Mouse (Mus musculus): Measurements from ENCODE around the gene Mta3. TPM values are rescaled to one million over a fixed set of nuclear protein-coding genes. Genes with fewer than 3 reads are reported as not detected.

Mta3 gene
- polyA plus RNA-seq, 1 experiment from 2014 or later: 29.4 TPM

DNA sequence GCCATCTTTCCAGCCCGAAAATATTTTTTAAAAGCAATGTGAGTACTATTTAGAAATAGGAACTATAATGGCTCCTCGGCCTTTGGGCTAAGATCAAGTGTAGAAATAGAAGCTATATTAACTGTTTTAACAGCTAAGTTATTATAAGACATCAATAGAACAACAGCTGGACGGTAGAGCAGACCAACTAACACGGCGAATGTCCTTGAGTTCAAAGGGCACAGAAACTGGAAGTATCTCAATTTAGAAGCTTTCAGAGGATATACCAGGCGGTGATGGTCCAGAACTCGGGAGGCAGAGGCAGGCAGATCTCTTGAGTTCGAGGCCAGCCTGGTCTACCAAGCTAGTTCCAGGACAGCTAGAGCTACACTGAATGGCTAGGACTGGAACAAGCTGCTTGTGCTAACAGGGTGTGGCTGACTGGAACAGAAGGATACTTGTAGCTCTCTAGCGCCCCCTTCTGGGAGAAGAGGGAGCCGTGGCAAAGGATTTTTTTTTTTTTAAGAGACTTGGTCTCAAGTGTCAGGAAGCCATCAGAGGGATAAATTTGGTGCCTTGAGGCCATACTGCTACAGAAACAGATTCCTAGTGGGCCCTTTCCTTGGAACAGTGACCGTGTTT is 101.9 kb downstream of the Mta3 start:
- ATAC-seq: no peak
- WGBS: 76% methylated on average over 11 of the region's 11 CpGs
- Histone ChIP-seq H3K27me3 (replicated peaks; ENCODE audit: control insufficient read depth, insufficient read depth, low read length) (no peaks in the 10 kb centered on the region), H3K4me3 (ENCODE audit: low read length) (no peak overlapping the region), H3K36me3 (ENCODE audit: control insufficient read depth, insufficient read depth, low read length) (peaks cover 13% of the 10 kb centered on the region; the same call in 1 of the 2 replicates), H3K4me1 (ENCODE audit: control insufficient read depth, insufficient read depth, low read depth, low read length) (no peaks in the 10 kb centered on the region), H3K9ac (ENCODE audit: low read depth, low read length) (no peak overlapping the region), H3K27ac (ENCODE audit: low read depth, low read length) (no peak overlapping the region), H3K9me3 (ENCODE audit: control insufficient read depth, low read length) (no peaks in the 10 kb centered on the region), H3K4me2 (ENCODE audit: low read length) (no peak overlapping the region)

DNA sequence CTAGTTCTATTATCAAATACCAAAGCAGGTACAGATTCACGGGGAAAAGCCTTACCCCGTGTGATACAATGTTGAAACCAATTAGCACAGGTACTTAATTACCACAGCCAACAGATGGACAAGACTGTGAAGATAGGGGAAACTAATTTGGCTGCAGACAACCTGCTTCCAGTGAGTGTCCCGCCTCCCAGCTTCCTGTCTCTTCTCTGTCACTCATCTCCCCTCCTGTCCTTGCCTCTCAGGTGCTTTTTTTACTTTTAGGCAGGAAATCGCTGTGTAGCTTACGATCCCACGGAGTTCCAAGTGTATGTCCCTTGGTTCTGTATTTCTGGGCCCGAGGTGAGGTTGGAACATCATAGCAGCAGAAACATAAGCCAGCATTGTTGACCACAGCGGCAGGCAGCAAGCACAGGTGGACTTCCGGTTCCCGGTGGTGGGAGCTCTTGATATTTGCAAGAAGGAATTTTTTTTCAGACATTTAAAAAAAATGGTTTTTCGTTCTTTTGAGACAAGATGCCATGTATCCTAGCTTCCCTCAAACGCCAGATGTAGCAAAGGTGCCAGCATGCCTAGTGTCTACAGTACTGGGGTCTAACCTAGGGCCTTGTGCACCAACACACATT is 102.6 kb downstream of the Mta3 start:
- no peak for ATAC-seq
- H3K4me1 ChIP-seq (ENCODE audit: control insufficient read depth, insufficient read depth, low read depth, low read length): no peaks in the 10 kb centered on the region
- no peak overlapping the region for H3K4me3 ChIP-seq (ENCODE audit: low read length)
- no peaks in the 10 kb centered on the region for H3K27me3 ChIP-seq (replicated peaks; ENCODE audit: control insufficient read depth, insufficient read depth, low read length)
- H3K9me3 ChIP-seq (ENCODE audit: control insufficient read depth, low read length): no peaks in the 10 kb centered on the region
- H3K27ac ChIP-seq (ENCODE audit: low read depth, low read length): no peak overlapping the region
- no peak overlapping the region for H3K4me2 ChIP-seq (ENCODE audit: low read length)
- peaks cover 13% of the 10 kb centered on the region; the same call in 1 of the 2 replicates for H3K36me3 ChIP-seq (ENCODE audit: control insufficient read depth, insufficient read depth, low read length)
- no peak overlapping the region for H3K9ac ChIP-seq (ENCODE audit: low read depth, low read length)
- 91% methylated on average over 12 of the region's 12 CpGs for WGBS

DNA sequence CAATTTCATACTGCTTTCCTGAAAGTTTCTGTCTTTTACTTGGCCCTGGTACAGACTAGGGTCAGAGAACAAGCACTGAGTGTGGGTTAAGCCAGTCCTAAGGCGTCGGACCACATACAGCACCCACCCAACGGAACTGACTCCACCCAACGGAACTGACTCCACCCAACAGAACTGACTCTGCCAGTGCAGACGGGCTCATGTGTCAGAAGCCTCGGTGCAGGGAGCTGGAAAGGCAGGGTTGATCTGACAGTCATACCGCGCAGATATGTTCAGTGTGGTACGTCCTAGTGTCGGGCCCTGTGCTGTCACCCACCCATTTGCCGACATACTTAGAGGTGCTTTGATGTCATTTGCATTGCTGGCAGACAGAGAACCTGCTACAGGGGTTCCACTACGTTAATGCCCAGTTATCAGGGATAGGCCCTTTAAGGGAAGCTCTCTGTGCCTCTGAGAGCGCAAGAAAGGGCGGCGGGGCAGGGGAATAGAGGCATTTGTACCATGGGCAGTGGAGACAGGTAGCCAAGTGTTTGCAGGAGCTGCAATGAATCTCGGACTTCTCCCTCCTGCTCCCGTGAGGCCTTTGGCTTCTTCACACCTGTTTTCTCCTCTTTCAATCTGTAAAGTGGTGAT is 103.3 kb downstream of the Mta3 start:
- 92% methylated on average over 17 of the region's 17 CpGs for WGBS
- no peaks in the 10 kb centered on the region for H3K9me3 ChIP-seq (ENCODE audit: control insufficient read depth, low read length)
- H3K4me3 ChIP-seq (ENCODE audit: low read length): no peak overlapping the region
- no peak overlapping the region for H3K4me2 ChIP-seq (ENCODE audit: low read length)
- peaks cover 9% of the 10 kb centered on the region; the same call in 1 of the 2 replicates for H3K36me3 ChIP-seq (ENCODE audit: control insufficient read depth, insufficient read depth, low read length)
- H3K9ac ChIP-seq (ENCODE audit: low read depth, low read length): no peak overlapping the region
- no peak for ATAC-seq
- no peaks in the 10 kb centered on the region for H3K27me3 ChIP-seq (replicated peaks; ENCODE audit: control insufficient read depth, insufficient read depth, low read length)
- no peak overlapping the region for H3K27ac ChIP-seq (ENCODE audit: low read depth, low read length)
- H3K4me1 ChIP-seq (ENCODE audit: control insufficient read depth, insufficient read depth, low read depth, low read length): no peaks in the 10 kb centered on the region

DNA sequence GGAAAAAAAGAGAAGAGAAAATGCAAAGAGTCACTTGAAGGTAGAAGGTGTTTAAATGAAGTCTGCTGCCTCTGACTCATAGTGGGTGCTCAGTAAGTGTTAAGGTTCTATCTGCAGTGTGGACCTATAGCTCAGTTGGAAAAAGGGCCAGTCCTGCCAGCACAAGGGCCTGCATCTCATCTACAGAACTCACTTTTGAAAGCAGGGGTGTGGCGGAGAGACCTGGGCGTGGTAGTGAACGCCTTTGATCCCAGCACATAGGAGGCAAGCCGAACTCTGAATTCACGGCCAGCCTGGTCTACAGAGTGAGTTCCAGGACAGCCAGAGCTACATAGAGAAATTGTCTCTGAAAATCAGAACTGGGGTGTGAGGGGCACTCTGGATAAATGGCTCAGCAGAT is 104.3 kb downstream of the Mta3 start:
- Histone ChIP-seq H3K9ac (ENCODE audit: low read depth, low read length) (no peak overlapping the region), H3K4me1 (ENCODE audit: control insufficient read depth, insufficient read depth, low read depth, low read length) (no peaks in the 10 kb centered on the region), H3K27ac (ENCODE audit: low read depth, low read length) (no peak overlapping the region), H3K4me3 (ENCODE audit: low read length) (no peak overlapping the region), H3K4me2 (ENCODE audit: low read length) (no peak overlapping the region), H3K36me3 (ENCODE audit: control insufficient read depth, insufficient read depth, low read length) (peaks cover 7% of the 10 kb centered on the region; the same call in 1 of the 2 replicates), H3K27me3 (replicated peaks; ENCODE audit: control insufficient read depth, insufficient read depth, low read length) (no peaks in the 10 kb centered on the region), H3K9me3 (ENCODE audit: control insufficient read depth, low read length) (no peaks in the 10 kb centered on the region)
- 93% methylated on average over 5 of the region's 5 CpGs for WGBS
- no peak for ATAC-seq

DNA sequence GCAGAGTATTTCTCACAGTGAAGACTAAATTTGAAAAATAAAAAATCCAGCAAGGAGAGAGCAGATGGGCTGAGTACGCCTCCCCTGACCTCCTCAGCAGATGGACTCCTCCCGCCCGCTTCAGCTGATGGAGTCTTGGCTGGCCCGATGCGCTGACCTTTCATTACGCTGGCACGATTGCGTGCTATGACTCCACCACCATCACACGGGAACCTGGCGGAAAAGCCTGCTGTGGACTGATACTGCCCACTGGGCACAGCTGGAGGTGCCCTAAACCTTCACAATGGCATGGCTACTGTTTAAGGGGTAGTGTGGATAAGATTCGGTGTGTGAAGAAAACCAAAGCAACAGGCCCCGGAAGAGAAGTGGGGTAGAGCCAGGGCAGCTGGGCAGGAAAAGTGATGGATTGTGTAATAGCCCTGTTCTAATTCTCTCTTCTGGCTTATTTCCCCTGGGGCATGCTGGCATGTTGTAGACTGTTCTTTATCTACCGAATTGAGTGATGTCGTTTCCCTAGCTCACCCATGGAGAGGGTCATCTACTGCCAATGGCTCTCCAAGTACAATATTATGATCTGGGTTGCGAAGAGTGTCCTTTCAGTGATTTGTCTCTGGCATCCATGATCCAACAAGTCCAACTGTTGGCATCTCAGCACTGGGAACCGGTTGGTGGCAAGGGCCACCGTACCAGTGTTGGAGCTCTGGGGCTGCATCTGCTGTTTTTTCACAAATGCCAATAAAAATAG is 106.4 kb downstream of the Mta3 start:
- H3K9ac ChIP-seq (ENCODE audit: low read depth, low read length): no peak overlapping the region
- WGBS: 76% methylated on average over 17 of the region's 17 CpGs
- no peaks in the 10 kb centered on the region for H3K27me3 ChIP-seq (replicated peaks; ENCODE audit: control insufficient read depth, insufficient read depth, low read length)
- H3K4me2 ChIP-seq (ENCODE audit: low read length): no peak overlapping the region
- peaks cover 3% of the 10 kb centered on the region; the same call in 1 of the 2 replicates for H3K36me3 ChIP-seq (ENCODE audit: control insufficient read depth, insufficient read depth, low read length)
- ATAC-seq: peak; percentile 74
- H3K9me3 ChIP-seq (ENCODE audit: control insufficient read depth, low read length): no peaks in the 10 kb centered on the region
- H3K4me3 ChIP-seq (ENCODE audit: low read length): no peak overlapping the region
- H3K4me1 ChIP-seq (ENCODE audit: control insufficient read depth, insufficient read depth, low read depth, low read length): no peaks in the 10 kb centered on the region
- no peak overlapping the region for H3K27ac ChIP-seq (ENCODE audit: low read depth, low read length)

DNA sequence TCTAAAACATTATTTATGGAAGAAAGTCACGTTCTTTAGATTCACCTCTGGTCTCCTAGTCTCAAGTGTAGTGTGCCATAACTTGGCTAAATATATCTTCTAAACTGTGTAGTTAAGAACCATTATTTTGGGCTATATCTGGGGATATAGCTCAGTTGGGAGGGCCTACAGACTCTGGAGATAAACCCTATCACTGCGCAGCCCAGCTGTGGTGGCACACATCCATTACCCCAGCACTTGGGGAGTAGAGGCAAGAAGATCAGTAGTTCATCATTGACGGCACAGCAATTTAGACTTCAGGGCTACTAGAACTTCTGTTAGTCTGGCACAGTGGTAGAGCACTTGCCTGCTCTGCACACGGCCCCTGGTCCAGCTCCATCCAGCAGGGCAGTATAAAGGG is 107.1 kb downstream of the Mta3 start:
- no peaks in the 10 kb centered on the region for H3K27me3 ChIP-seq (replicated peaks; ENCODE audit: control insufficient read depth, insufficient read depth, low read length)
- peaks cover 3% of the 10 kb centered on the region; the same call in 1 of the 2 replicates for H3K36me3 ChIP-seq (ENCODE audit: control insufficient read depth, insufficient read depth, low read length)
- H3K4me2 ChIP-seq (ENCODE audit: low read length): no peak overlapping the region
- no peak overlapping the region for H3K9ac ChIP-seq (ENCODE audit: low read depth, low read length)
- WGBS: 83% methylated on average over 4 of the region's 4 CpGs
- no peak for ATAC-seq
- no peaks in the 10 kb centered on the region for H3K4me1 ChIP-seq (ENCODE audit: control insufficient read depth, insufficient read depth, low read depth, low read length)
- no peaks in the 10 kb centered on the region for H3K9me3 ChIP-seq (ENCODE audit: control insufficient read depth, low read length)
- H3K4me3 ChIP-seq (ENCODE audit: low read length): no peak overlapping the region
- H3K27ac ChIP-seq (ENCODE audit: low read depth, low read length): no peak overlapping the region

DNA sequence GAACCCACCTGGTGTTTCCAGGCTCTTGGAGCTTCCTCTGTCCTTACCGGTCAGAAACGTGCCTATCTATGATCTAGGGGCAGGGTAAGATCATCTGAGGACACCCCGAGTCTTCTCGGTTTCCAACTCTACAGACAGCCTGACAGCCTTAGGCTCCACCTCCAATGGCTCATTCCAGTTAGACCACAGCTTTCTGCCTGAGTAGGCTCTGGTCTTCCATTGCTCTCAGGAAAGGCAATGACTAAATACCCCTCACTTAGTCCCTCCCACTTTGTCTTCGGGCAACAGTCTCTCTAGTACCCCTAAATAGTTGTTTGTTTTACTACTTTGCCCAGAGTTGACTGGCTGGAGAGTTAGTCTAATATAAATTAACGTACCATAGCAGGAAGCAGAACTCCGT is 111.0 kb downstream of the Mta3 start:
- H3K27me3 ChIP-seq (replicated peaks; ENCODE audit: control insufficient read depth, insufficient read depth, low read length): no peaks in the 10 kb centered on the region
- WGBS: 89% methylated on average over 7 of the region's 7 CpGs
- peaks cover 9% of the 10 kb centered on the region; the same call in 1 of the 2 replicates for H3K4me1 ChIP-seq (ENCODE audit: control insufficient read depth, insufficient read depth, low read depth, low read length)
- no peak overlapping the region for H3K4me2 ChIP-seq (ENCODE audit: low read length)
- H3K4me3 ChIP-seq (ENCODE audit: low read length): no peak overlapping the region
- H3K9ac ChIP-seq (ENCODE audit: low read depth, low read length): no peak overlapping the region
- H3K36me3 ChIP-seq (ENCODE audit: control insufficient read depth, insufficient read depth, low read length): peaks cover 3% of the 10 kb centered on the region; the same call in 1 of the 2 replicates
- ATAC-seq: no peak
- no peaks in the 10 kb centered on the region for H3K9me3 ChIP-seq (ENCODE audit: control insufficient read depth, low read length)
- no peak overlapping the region for H3K27ac ChIP-seq (ENCODE audit: low read depth, low read length)

DNA sequence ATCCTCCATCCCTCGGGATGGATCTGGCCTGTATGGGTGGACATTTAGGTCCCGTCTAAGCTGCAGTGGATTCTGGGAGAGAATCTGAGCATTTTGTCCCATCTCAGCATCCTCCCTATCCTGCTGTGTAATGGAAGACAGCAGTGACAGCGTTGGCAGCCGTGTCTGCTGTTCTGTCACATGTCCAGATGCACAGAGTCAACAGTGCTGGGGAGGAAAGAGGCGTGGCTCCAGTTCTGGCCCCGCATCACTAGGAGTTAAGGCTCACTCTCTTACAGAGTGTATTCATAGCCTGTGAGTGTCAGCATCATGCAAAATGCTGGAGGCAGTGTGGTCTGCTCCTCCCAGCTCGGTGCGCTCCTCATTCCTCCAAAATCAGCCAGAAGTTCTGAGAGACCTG is 113.5 kb downstream of the Mta3 start:
- no peak overlapping the region for H3K27ac ChIP-seq (ENCODE audit: low read depth, low read length)
- H3K4me2 ChIP-seq (ENCODE audit: low read length): no peak overlapping the region
- no peak overlapping the region for H3K9ac ChIP-seq (ENCODE audit: low read depth, low read length)
- no peak overlapping the region for H3K4me3 ChIP-seq (ENCODE audit: low read length)
- H3K9me3 ChIP-seq (ENCODE audit: control insufficient read depth, low read length): no peaks in the 10 kb centered on the region
- no peak for ATAC-seq
- WGBS: 65% methylated on average over 8 of the region's 8 CpGs
- peaks cover 9% of the 10 kb centered on the region; the same call in 1 of the 2 replicates for H3K4me1 ChIP-seq (ENCODE audit: control insufficient read depth, insufficient read depth, low read depth, low read length)
- H3K36me3 ChIP-seq (ENCODE audit: control insufficient read depth, insufficient read depth, low read length): no peaks in the 10 kb centered on the region
- H3K27me3 ChIP-seq (replicated peaks; ENCODE audit: control insufficient read depth, insufficient read depth, low read length): no peaks in the 10 kb centered on the region

DNA sequence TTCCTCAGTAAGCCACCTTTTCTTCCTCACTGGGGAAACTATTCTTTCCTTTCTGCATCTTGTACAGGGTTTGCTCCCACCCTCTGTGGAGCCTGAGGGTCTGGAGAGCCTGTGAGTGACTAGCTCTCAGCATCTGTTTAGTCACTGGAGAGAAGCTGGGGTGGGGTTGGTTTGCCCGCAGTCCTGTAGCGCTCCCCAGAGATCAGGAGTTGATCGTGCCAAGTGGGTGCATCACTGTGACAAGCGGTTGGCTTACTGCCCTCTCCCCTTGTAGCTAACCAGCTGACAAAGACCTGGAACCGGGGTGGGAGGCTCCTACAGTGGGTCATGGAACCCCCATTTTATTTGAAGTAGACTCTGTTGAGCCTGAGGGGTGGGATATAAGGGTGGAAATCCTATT is 114.7 kb downstream of the Mta3 start:
- Histone ChIP-seq H3K4me2 (ENCODE audit: low read length) (no peak overlapping the region), H3K9ac (ENCODE audit: low read depth, low read length) (no peak overlapping the region), H3K4me1 (ENCODE audit: control insufficient read depth, insufficient read depth, low read depth, low read length) (peaks cover 9% of the 10 kb centered on the region; the same call in 1 of the 2 replicates), H3K4me3 (ENCODE audit: low read length) (no peak overlapping the region), H3K27me3 (replicated peaks; ENCODE audit: control insufficient read depth, insufficient read depth, low read length) (no peaks in the 10 kb centered on the region), H3K27ac (ENCODE audit: low read depth, low read length) (no peak overlapping the region), H3K36me3 (ENCODE audit: control insufficient read depth, insufficient read depth, low read length) (no peaks in the 10 kb centered on the region), H3K9me3 (ENCODE audit: control insufficient read depth, low read length) (no peaks in the 10 kb centered on the region)
- peak; percentile 46 for ATAC-seq
- 47% methylated on average over 5 of the region's 5 CpGs for WGBS
